Mouse (Mus musculus): ENCODE data around the gene Ascl2.

- TF ChIP-seq POLR2A (IDR thresholded peaks at IDR 0.05; ENCODE audit: borderline replicate concordance, extremely low read depth, low read depth, low read length) (no peak), CTCF (IDR thresholded peaks at IDR 0.05; ENCODE audit: insufficient read depth, low read length) (no peak)
These were observed 37.2 kb upstream of the Ascl2 start for GRCm38 (mm10) chr7:143006097-143006755.

Measured in lung, adult 2 months (tissue).